Mouse (Mus musculus) gastrocnemius, adult 18-20 months (tissue): Measurements from ENCODE around the gene Slc31a1. TPM values are rescaled to one million over a fixed set of nuclear protein-coding genes. Genes with fewer than 3 reads are reported as not detected.

Experiments
- DNase-seq: peaks from one replicate; pipeline ENCODE4 v3.0.0; 2021; ENCODE audit warnings: low spot score
- total RNA-seq, 2 experiments: library from RNA; stranded (reverse); gene quantifications; 2 replicates each; pipeline ENCODE4 v1.2.3; 2021

The Slc31a1 gene
- total RNA-seq, 2 experiments from 2014 or later = 8.5 to 9.7 TPM

DNA sequence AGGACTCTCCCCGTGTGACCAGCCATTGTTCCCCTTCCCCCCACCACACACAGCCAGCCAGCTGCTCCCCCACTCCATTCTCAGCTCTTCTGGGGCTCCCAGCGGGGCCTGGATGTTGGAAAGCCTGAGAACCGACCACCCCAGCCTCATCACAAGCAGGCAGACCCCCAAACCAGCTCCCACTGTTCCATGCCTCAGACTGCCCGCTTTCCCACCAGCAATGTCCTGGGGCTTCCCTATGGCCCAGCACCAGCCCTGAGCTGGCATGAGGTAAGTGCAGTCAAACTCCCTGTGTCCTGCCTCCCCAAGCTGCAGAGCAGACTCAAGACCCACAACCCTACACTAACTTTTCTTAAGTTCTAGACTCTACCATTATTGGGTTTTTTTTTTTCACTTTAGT is 45.6 kb downstream of the Slc31a1 start:
- no peak for DNase-seq

DNA sequence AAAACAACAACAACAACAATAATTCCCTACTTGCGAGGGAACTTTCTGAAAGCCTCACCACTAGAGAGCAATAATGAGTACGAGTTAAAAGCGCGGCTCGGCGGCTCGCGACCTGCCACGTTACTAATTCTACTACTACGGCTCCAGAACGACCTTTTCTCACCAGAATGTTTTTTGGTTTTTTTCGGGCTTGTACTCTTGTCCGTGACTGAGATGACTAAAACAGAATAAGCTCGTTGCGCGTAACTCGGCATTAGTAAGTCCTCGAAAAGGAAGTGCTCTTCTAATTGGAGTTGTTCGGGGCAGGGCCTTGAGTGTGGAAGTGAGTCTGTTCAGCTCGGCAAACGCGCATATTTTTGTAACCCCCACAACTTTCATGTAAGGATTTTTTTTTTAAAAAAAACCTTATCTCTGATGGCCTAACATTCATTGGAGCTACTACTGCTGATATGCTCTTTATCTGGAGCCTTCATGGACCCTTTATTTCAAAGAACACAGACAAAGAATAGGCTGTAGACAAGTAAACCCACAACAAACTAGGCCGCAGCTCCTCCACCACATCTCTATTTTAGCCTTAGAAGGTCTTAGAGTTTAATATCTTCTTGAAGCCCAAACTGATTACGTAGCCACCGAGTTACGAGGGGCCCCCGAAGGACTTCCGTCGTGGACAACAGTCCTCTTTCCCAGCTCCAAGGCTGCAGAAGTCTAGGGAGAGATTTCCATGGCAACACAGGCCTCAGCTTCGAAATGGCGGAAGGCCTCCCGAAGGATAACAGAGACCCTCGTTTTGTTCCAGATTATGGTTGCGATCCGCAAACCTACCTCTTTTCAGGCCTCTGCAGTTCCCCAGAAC is 47.4 kb downstream of the Slc31a1 start:
- DNase-seq = peak; percentile 54

DNA sequence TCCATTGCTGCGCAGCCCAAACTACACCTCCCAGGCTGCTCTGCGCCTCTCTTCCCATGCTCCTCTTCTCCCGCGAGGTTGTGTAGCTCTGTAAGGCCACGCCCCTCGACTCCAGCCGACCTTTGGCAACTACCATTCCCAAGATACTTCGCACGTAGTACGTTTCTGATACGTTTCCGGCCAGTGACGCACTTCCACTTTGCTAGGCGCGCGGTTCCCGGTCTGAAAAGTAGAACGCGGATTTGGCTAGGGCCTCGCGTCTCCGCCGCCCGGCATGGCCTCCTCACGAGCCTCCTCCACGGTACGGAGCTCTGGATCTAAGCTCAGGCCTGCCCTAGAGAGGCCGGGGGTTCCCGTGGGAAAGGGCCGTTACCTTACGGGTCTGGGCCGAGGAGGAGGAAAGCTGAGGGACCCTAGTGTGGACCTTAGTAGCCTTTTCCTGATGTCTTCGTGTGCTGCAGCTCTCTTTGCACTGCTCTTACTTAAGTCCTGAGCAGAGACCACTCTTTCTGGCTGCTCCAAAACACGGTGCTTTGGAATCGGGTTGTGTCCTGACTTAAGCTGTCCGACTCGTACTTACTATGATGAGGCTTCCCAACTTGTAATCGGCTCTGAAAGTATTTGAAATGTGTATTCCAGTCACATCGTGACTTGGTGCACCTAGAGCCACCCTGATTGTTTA is 48.2 kb downstream of the Slc31a1 start, which contains the start of the genes Cdc26 and Prpf4:
Gene Cdc26 (minus strand): TSS at position 42 of the 682 bp plus-strand sequence.
Gene Prpf4 (plus strand): TSS at position 197 of the 682 bp plus-strand sequence.
- peak; percentile 99 for DNase-seq

DNA sequence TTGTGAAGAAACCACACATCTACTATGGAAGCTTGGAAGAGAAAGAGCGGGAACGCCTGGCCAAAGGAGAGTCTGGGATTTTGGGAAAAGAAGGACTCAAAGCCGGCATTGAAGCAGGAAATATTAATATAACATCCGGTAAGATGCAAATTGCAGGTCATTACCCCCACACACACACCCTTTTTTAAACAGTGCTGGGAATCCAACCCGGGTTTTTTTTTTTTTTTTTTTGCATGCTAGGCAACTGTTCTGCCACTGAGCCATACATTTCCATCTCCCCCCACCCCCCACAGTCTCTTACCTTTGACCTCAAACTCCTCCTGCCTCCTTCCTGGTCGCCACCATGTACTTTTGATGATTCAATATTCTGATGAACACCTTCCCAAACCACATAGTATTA is 49.1 kb downstream of the Slc31a1 start:
- DNase-seq = no peak

DNA sequence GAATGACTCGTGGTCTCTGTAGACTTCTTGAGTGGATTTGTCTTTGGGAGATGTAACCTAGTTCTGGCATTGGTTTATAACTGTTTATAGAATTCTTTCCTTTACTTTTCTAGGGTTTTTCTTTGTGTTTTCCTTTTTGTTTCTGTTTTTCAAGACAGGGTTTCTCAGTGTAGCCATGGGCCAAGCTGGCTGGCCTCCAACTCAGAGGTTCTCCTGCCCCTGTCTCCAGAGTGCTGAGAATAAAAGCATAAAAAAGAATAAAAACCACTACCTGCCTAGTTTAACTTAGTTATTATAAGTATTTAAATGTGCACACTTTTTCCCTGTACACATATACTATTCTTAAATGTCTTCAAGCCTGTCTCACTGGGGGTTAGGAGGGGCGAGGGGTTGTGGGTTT is 49.8 kb downstream of the Slc31a1 start:
- DNase-seq = no peak

DNA sequence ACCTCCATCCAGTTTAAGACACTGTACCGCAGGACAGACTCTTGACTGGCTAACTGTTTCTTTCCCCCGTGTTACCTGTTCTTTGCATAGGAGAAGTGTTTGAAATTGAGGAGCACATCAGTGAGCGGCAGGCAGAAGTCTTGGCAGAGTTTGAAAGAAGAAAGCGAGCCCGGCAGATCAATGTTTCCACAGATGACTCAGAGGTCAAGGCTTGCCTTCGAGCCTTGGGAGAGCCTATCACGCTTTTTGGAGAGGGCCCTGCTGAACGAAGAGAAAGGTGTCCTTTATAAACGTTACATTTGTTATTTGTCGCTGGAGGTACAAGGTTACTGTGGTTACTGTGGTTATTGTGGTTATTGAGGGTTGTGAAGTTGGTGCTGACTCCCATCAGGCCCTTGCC is 51.1 kb downstream of the Slc31a1 start:
- no peak for DNase-seq

DNA sequence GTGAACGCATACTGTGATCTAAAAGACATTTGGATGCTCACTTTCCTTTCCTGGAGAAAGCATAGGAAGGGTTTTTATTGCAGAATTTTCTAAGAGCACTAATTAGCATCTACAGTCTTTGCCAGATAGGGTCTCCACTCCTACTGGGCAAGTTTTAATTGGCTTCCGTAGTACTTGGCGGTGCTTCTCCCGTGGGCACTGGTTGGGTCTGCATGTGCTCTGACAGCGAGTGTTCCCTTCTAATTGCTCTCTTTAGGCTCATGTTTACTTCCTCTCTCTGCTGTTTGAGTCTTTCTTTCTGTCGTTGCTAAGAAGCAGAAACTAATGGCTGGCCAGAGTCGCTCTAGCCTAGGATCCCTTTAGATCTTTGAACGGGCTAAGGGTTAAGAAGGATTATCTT is 57.9 kb downstream of the Slc31a1 start:
- DNase-seq = no peak

DNA sequence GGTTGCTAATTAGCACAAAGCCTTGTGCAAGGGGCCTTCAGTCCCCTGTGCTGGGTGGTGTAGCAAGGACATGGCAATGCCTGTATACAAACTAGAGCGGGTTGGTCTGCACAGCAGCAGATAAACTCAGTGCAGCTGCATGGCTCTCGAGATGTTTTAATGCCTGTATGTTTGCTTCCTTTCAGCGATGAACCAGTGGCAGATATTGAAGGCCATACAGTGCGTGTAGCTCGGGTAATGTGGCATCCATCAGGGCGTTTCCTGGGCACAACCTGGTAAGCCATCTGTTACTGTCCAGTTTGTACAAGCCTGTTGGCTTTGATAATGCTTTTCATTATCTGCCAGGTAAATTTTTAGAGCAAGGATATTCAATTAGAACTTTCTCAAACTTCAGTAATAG is 58.6 kb downstream of the Slc31a1 start:
- DNase-seq = no peak

DNA sequence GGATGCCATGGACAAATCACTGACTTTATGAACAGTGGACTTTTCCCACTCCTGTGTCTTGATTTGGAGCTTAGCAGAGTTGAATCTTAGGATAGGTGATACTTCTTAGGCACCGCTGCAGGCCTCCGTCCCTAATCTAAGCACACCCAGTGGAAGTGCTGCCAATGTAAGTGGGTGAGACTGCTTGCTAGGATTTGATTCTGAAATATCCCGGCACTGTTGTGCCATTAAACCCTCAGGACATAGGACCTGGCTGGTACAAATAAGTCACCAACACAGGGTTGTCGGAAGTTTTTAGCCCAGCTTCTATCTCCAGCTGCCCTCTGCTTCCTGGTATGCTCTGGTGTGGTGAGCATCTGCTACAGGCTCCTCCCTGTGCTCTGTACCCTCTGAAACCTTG is 65.4 kb downstream of the Slc31a1 start:
- no peak for DNase-seq

DNA sequence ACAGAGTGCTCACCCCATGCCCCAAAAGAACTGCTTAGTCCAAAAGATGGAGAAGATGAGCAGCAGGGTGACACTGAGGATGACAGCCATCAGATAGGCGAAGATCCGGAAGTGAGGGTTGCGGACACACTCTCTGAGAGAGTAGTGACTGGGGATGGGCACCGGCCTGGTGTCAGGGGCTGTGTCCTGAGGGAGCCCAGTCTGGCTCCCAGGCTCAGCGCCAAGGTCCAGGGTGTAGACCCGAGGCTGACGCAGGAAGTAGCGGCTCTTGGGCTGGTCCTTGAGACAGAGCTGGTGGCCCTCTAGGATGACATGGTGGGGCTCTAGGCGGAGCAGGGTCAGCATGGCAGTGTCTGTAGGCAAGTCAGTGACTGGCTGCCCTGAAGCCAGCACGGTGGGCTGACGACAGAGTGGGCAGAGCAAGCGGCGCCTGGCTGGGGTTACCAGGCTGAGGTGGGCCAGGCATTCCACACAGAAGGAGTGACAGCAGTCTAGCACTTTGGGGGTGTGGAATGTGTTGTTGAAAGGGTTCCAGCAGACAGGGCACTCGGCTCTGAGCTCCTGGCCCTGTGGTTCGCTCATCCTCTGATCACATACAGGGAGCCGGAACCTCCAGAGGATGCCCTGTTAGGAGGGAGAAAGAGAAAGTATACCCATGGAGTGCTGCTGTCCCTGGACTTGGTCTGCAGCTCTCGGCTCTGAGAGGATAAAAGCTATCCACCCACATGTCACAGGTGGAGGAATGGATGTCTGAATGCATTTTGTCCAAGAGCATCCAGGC is 67.6 kb downstream of the Slc31a1 start:
- DNase-seq = no peak

DNA sequence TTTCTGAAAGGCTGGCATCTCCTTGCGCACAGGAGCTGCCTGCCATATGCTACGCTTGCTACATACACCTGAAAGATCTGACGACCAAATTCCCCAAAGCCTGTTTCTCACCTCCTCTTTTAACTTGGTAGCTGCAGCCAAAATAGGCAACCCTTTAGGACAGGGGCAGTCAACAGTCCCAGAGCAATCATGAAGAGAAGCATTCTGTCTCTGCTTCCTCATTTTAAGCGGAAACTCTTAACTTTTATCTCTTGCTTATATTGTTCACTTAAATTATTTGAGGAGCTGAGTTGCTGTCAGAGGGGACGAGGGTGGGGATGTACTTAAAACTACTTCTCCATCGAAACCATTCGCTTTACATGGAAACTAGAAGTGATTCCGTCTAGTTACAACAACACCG is 69.1 kb downstream of the Slc31a1 start:
- no peak for DNase-seq

DNA sequence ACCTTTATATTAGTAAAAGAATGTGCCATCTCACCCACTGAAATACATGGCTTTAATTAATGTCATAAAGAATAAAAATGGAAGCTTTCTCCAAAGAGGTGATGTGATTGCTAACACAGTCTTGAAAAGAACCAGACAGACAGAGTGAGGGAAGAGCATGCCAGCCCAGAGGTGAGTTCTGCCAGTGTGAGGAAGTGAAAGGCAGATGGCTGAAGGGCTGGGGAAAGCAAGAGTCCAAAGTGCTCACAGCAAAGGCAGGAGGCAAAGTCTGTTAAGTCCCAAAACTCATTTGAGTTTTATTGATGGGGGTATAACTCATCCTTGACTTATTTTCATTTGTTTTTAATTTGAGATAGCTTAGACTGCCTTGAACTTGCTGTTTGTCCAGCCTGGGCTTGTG is 70.2 kb downstream of the Slc31a1 start:
- DNase-seq = no peak

DNA sequence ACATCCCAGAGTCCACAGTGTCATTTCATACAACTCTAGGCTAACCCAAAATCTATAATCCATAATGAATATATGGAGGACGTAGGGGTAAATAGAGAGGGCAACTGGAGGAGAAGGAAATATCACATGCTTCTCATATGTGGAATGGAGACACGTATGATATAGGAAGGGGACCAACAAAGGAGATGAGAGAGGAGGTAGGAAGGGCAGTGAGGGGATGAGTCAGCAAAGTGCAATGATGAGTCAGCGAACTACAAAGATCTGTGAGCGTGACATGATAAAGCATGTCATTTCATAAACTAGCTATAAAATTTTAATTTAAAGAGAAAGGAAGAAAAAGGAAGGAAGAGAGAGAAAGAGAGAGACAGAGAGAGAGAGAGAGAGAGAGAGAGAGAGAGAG is 71.0 kb downstream of the Slc31a1 start:
- DNase-seq = no peak

DNA sequence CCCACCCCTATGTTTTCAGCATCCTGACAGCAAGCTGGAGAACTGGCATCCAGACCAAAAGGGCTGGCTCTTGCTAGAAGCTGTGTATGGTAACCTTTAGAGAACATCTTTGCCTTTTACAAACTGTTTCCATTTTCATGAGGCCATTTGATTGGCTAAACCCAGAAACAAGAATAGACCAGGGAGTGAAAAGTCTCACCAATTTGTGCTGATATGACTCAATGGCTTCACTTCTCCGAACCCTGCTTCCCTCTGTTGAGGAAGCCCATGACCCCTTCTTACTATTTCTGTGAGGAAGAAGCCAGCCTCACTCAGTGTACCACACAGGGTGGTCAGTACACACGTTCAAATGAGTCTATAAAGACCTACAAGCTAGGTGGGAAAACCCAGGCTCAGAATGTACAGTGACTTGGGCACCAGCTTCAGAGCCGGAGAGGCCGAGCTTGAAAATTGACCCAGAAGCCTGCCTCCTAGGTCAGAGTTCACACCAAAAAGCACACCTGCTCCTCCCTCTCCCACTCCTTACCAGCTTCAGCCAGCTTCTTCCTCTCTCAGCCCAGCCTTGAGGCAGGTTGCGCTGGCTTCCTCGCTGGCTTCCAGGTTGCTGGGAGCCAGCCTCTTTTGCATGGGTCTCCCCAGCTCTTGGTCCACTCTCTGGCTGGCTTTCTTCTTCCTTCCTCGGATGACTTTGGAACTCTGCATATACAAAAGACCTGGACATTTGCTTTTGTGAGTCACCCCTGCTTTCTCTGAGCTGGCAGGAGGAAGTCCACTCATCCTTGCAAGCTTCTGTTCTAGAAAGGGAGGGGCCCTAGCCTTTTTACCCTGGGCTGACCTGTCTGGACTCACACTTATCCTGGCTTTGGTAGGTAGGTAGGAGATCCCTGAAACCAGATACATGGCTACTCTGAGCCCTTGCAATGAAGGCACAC is 73.7 kb downstream of the Slc31a1 start:
- no peak for DNase-seq

DNA sequence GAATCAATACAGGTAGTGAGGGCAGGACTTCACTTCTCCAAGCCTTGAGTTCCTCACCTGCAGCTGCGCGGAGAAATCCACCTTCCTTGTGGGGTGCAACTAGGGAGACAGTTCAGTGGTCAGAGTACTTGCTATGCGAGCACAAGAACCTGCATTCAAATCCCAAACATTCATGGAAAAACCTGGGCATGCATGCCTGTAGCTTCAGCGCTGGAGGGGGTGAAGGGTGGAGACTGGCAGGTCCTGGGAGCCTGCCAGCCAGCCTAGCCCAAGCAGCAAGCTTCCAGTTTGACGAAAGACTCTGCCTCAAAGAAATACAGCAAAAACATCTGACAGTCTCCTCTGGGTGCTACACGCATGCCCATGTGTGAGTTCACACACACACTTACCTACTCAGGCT is 74.6 kb downstream of the Slc31a1 start, which contains the start of gene Rnf183:
Gene Rnf183 (minus strand): TSS at position 172 of the 400 bp plus-strand sequence.
- no peak for DNase-seq

DNA sequence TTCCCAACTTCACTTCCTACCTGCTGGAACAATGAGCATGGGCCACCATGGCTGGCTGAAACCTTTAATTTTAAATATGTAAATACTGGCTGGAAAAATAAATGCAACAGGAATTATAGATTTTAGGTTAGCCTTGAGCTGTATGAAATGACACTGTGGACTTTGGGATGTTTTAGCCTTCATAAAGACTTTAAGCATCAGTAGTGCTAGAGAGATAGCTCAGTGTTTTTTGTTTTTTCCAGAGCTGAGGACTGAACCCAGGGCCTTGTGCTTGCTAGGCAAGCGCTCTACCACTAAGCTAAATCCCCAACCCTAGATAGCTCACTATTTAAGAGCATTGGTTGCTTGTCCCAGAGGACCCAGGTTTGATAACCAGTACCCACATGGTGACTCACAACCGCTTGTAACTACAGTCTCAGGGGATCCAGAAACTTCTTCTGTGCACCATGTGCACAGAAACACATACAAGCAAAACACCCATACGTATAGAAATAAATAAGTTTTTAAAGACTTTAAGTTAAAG is 76.8 kb downstream of the Slc31a1 start:
- no peak for DNase-seq

DNA sequence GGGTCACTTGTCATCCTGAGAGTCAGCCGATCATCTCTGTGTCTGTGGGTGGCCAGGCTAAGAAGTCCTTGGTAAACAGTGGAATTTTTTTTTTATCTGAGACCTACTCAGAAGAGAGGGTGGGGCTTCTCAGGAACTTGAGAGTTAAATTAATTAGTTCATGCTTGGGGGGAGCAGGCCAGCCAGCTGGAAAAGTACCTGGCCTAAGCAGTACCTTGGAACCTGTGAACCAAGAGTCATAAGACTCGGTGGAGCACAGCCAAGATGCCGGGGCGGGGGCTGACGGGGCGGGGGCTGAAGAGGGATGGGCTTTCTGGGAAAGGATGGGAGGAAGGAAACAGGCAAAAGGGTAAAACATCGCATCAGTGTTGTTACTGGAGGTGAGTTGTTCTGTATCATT is 77.3 kb downstream of the Slc31a1 start:
- DNase-seq = no peak

DNA sequence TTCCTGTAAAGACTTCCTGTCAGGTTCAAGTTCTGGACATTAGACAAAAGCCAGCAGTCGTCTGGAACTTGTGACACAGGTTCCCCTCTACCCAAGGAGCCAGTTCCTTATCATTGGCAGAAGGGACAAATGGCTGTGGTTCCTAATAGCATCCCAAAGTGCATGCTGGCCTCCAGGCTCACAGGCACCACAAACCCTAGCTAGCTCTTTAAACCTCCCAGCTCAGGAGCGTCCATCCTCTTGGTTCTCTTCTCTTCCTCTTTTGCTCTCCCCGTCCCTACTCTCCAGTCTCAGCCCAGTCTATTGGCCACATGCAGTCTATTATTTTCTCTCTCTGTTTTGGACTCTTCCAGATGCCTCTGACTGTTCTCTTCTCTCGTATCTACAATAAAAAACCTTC is 79.3 kb downstream of the Slc31a1 start:
- DNase-seq = no peak

DNA sequence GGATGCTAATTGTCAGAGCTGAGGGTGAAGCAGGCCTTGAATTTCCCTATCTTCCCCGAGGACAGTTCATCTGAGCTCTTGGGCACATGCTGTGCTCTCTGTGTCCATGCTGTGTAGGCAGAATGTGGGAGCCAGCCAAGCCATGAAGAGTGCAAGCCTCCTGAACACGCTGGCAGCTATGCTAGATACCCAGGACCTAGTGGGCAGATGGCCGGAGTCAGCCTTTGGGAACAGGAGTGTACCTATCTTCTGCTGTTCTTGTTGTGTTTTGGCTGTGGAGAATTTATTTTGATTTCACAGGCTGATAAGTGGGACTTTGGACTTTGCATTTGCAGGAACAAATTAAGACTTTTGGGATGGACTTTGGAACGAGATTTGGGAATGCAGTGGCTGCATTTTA is 80.0 kb downstream of the Slc31a1 start:
- DNase-seq = peak; percentile 19

DNA sequence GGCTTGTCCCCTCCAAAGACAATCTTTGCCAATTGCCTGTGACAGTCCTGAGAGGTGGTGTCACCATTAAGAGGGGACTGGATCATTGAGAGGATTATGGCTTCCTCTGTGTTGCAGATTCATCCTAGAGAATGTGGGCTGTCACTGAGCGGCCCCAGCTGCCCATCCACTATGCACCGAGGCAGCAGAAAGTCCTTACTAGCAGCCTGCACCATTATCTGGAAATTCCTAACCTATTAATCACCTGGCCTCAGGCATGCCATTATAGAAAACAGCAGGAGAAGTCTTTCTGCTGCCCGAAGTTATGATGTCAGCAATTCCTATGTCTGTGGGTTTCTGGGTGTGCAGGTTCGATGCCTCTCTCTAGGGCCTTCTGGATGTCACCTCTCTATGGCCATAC is 80.5 kb downstream of the Slc31a1 start:
- no peak for DNase-seq
